Mouse (Mus musculus) forebrain, embryonic 11.5 days (tissue): ENCODE results near the gene Slc4a4. TPM values are rescaled to one million over a fixed set of nuclear protein-coding genes. Genes with fewer than 3 reads are reported as not detected.

Experiments used
- ATAC-seq: fragments of 200-750 bp; cut with Nextera tagmentation; replicated peaks from 2 replicates; pipeline ENCODE4 v1.8.0; 2017; ENCODE audit warnings: moderate TSS enrichment; ENCODE audit not compliant: low FRiP score
- DNase-seq: peaks from one replicate; pipeline ENCODE4 v3.0.0-alpha.2; 2017; ENCODE audit warnings: low spot score
- H3K27ac ChIP-seq: fragments of 300-500 bp; sonication (generic); 2 replicates; pipeline ENCODE4 v1.5.1; 2014; ENCODE audit warnings: low read depth, low read length
- H3K27me3 ChIP-seq: fragments of 300-500 bp; sonication (generic); 2 replicates; pipeline ENCODE4 v1.6.1; 2014; ENCODE audit warnings: mild to moderate bottlenecking, low read length, mixed read lengths; ENCODE audit not compliant: control insufficient read depth, insufficient read depth
- H3K36me3 ChIP-seq: fragments of 300-500 bp; sonication (generic); 2 replicates; pipeline ENCODE4 v1.6.1; 2014; ENCODE audit warnings: mild to moderate bottlenecking, low read length, moderate library complexity, mixed read lengths; ENCODE audit not compliant: control insufficient read depth, insufficient read depth
- H3K4me1 ChIP-seq: fragments of 300-500 bp; sonication (generic); replicated peaks from 2 replicates; pipeline ENCODE4 v1.6.1; 2014; ENCODE audit warnings: low read length, mixed read lengths; ENCODE audit not compliant: control insufficient read depth, insufficient read depth
- H3K4me2 ChIP-seq: fragments of 300-500 bp; sonication (generic); 2 replicates; pipeline ENCODE4 v1.6.1; 2014; ENCODE audit warnings: low read depth, mild to moderate bottlenecking, low read length, moderate library complexity, mixed read lengths; ENCODE audit not compliant: severe bottlenecking
- H3K4me3 ChIP-seq: fragments of 300-500 bp; sonication (generic); 2 replicates; pipeline ENCODE4 v1.5.1; 2014; ENCODE audit warnings: low read depth, low read length
- H3K9ac ChIP-seq: fragments of 300-500 bp; sonication (generic); 2 replicates; pipeline ENCODE4 v1.6.1; 2014; ENCODE audit warnings: low read length
- H3K9me3 ChIP-seq: fragments of 300-500 bp; sonication (generic); 2 replicates; pipeline ENCODE4 v1.6.1; 2016; ENCODE audit warnings: low read length, mixed read lengths; ENCODE audit not compliant: control insufficient read depth
- WGBS: fragments of 180-500 bp; shearing (Covaris S2); extraction: QIAGEN DNeasy Blood & Tissue Kit; methylation state at CpG from one replicate; pipeline ENCODE4 v1.1.7; 2014; 5-methylcytosine and 5-hydroxymethylcytosine counted together
- polyA plus RNA-seq: library from polyadenylated mRNA; unstranded; fragments of >200 nt; fragmentation: Nextera tagmentation; extraction: Ambion mirVana; gene quantifications from 2 replicates; pipeline ENCODE4 v1.2.1, GENCODE M21; 2014

Gene Slc4a4
- polyA plus RNA-seq, 1 experiment from 2014 or later: 3.1 TPM

- Histone ChIP-seq H3K27ac (no peak overlapping the region), H3K9ac (no peak overlapping the region), H3K9me3 (no peaks in the 10 kb centered on the region), H3K4me2 (no peak overlapping the region), H3K27me3 (no peaks in the 10 kb centered on the region), H3K4me1 (no peaks in the 10 kb centered on the region), H3K36me3 (no peaks in the 10 kb centered on the region), H3K4me3 (no peak overlapping the region)
- DNase-seq: no peak
- no peak for ATAC-seq
These were observed 209.8 kb downstream of the Slc4a4 start for GRCm38 (mm10) chr5:89096371-89096770.

GRCm38 (mm10) chr5:89097291-89097690 lies 210.7 kb downstream of the Slc4a4 start:
- no peak for DNase-seq
- WGBS: 85% methylated on average over 3 of the region's 3 CpGs
- Histone ChIP-seq H3K4me1 (no peaks in the 10 kb centered on the region), H3K4me3 (no peak overlapping the region), H3K4me2 (no peak overlapping the region), H3K27me3 (no peaks in the 10 kb centered on the region), H3K9me3 (no peaks in the 10 kb centered on the region), H3K9ac (no peak overlapping the region), H3K36me3 (no peaks in the 10 kb centered on the region), H3K27ac (no peak overlapping the region)
- no peak for ATAC-seq

- H3K27ac ChIP-seq: no peak overlapping the region
- H3K4me1 ChIP-seq: no peaks in the 10 kb centered on the region
- ATAC-seq (no peak), DNase-seq (no peak)
- no peak overlapping the region for H3K4me2 ChIP-seq
- H3K27me3 ChIP-seq: no peaks in the 10 kb centered on the region
- WGBS: 45% methylated on average over 4 of the region's 4 CpGs
- no peak overlapping the region for H3K9ac ChIP-seq
- no peaks in the 10 kb centered on the region for H3K9me3 ChIP-seq
- no peaks in the 10 kb centered on the region for H3K36me3 ChIP-seq
- no peak overlapping the region for H3K4me3 ChIP-seq
These were observed 211.5 kb downstream of the Slc4a4 start for GRCm38 (mm10) chr5:89098121-89098520.

GRCm38 (mm10) chr5:89099886-89100285 lies 213.3 kb downstream of the Slc4a4 start:
- Histone ChIP-seq H3K9ac (no peak overlapping the region), H3K9me3 (no peaks in the 10 kb centered on the region), H3K4me1 (no peaks in the 10 kb centered on the region), H3K4me3 (no peak overlapping the region), H3K27me3 (no peaks in the 10 kb centered on the region), H3K27ac (no peak overlapping the region), H3K36me3 (no peaks in the 10 kb centered on the region), H3K4me2 (no peak overlapping the region)
- 73% methylated on average over 3 of the region's 3 CpGs for WGBS
- no peak for ATAC-seq
- no peak for DNase-seq

- Histone ChIP-seq H3K36me3 (no peaks in the 10 kb centered on the region), H3K4me3 (no peak overlapping the region), H3K9ac (no peak overlapping the region), H3K27me3 (no peaks in the 10 kb centered on the region), H3K4me2 (no peak overlapping the region), H3K4me1 (no peaks in the 10 kb centered on the region), H3K27ac (no peak overlapping the region), H3K9me3 (no peaks in the 10 kb centered on the region)
- ATAC-seq (no peak), DNase-seq (no peak)
- WGBS: 82% methylated on average over 4 of the region's 4 CpGs
These were observed 215.9 kb downstream of the Slc4a4 start for GRCm38 (mm10) chr5:89102560-89102959.

- Histone ChIP-seq H3K27ac (no peak overlapping the region), H3K27me3 (no peaks in the 10 kb centered on the region), H3K4me3 (no peak overlapping the region), H3K9me3 (no peaks in the 10 kb centered on the region), H3K36me3 (no peaks in the 10 kb centered on the region), H3K9ac (no peak overlapping the region), H3K4me1 (no peaks in the 10 kb centered on the region), H3K4me2 (no peak overlapping the region)
- DNase-seq (no peak), ATAC-seq (no peak)
- 61% methylated on average over 9 of the region's 9 CpGs for WGBS
These were observed 218.7 kb downstream of the Slc4a4 start for GRCm38 (mm10) chr5:89105346-89105745.

GRCm38 (mm10) chr5:89106217-89106616 lies 219.6 kb downstream of the Slc4a4 start:
- no peaks in the 10 kb centered on the region for H3K27me3 ChIP-seq
- H3K4me2 ChIP-seq: no peak overlapping the region
- DNase-seq: no peak
- H3K9me3 ChIP-seq: no peaks in the 10 kb centered on the region
- ATAC-seq: no peak
- no peaks in the 10 kb centered on the region for H3K4me1 ChIP-seq
- H3K4me3 ChIP-seq: no peak overlapping the region
- H3K36me3 ChIP-seq: no peaks in the 10 kb centered on the region
- no peak overlapping the region for H3K27ac ChIP-seq
- H3K9ac ChIP-seq: no peak overlapping the region

GRCm38 (mm10) chr5:89108809-89109208 lies 222.2 kb downstream of the Slc4a4 start:
- ATAC-seq (no peak), DNase-seq (no peak)
- H3K4me3 ChIP-seq: no peak overlapping the region
- no peaks in the 10 kb centered on the region for H3K4me1 ChIP-seq
- H3K9ac ChIP-seq: no peak overlapping the region
- H3K27ac ChIP-seq: no peak overlapping the region
- H3K27me3 ChIP-seq: no peaks in the 10 kb centered on the region
- 83% methylated on average over 1 of the region's 1 CpGs for WGBS
- no peaks in the 10 kb centered on the region for H3K36me3 ChIP-seq
- no peak overlapping the region for H3K4me2 ChIP-seq
- no peaks in the 10 kb centered on the region for H3K9me3 ChIP-seq

- no peak overlapping the region for H3K4me2 ChIP-seq
- WGBS: 90% methylated on average over 2 of the region's 2 CpGs
- no peak overlapping the region for H3K4me3 ChIP-seq
- H3K27me3 ChIP-seq: no peaks in the 10 kb centered on the region
- H3K27ac ChIP-seq: no peak overlapping the region
- no peaks in the 10 kb centered on the region for H3K36me3 ChIP-seq
- no peak for ATAC-seq
- H3K9ac ChIP-seq: no peak overlapping the region
- no peaks in the 10 kb centered on the region for H3K9me3 ChIP-seq
- H3K4me1 ChIP-seq: no peaks in the 10 kb centered on the region
- DNase-seq: no peak
These were observed 223.2 kb downstream of the Slc4a4 start for GRCm38 (mm10) chr5:89109832-89110231.
